Mouse (Mus musculus): ENCODE measurements around the gene Rrp9. TPM values are rescaled to one million over a fixed set of nuclear protein-coding genes. Genes with fewer than 3 reads are reported as not detected.
A peak's percentile ranks its signal among the peaks of the same experiment; 100 is the strongest.

Rrp9 gene
- polyA plus RNA-seq, 1 experiment from 2014 or later: 58.5 TPM

DNA sequence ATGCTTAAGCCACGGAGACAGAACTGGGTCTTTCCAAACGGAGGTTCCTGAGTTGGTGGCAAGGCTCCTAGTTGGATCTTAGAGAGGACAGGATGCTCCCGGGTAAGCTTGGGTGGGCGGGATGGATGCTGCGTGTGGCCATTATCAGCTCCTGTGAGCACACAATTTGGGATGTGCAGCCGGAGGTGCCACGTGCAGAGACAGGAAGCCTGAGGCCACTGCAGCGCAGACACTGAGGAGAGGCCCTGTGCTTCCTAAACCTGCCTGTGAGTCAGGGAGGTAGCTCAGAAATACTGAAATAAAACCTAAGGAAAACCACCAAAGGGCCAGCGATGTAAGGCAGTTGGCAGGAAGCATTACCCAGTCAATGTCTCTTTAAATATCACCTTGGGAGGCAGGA is 6.0 kb upstream of the Rrp9 start:
- H3K9me3 ChIP-seq (replicated peaks): no peaks in the 10 kb centered on the region
- no peak overlapping the region for H3K4me3 ChIP-seq
- H3K4me1 ChIP-seq: peaks cover 28% of the 10 kb centered on the region
- no peaks in the 10 kb centered on the region for H3K27me3 ChIP-seq
- no peak overlapping the region for H3K4me2 ChIP-seq
- H3K9ac ChIP-seq: no peak overlapping the region
- no peak for ATAC-seq
- no peaks in the 10 kb centered on the region for H3K36me3 ChIP-seq (ENCODE audit: poor library complexity, severe bottlenecking)
- no peak overlapping the region for H3K27ac ChIP-seq
- 72% methylated on average over 9 of the region's 9 CpGs for WGBS

- Histone ChIP-seq H3K27ac (no peak overlapping the region), H3K9me3 (replicated peaks) (no peaks in the 10 kb centered on the region), H3K4me2 (no peak overlapping the region), H3K27me3 (no peaks in the 10 kb centered on the region), H3K36me3 (ENCODE audit: poor library complexity, severe bottlenecking) (no peaks in the 10 kb centered on the region), H3K4me3 (no peak overlapping the region), H3K4me1 (peaks cover 20% of the 10 kb centered on the region), H3K9ac (no peak overlapping the region)
- 62% methylated on average over 14 of the region's 14 CpGs for WGBS
- ATAC-seq: no peak
Measured at GRCm38 (mm10) chr9:106470991-106471750, 4.6 kb upstream of the Rrp9 start.

GRCm38 (mm10) chr9:106471892-106472291 is 3.9 kb upstream of the Rrp9 start:
- ATAC-seq: no peak
- Histone ChIP-seq H3K9ac (no peak overlapping the region), H3K27ac (no peak overlapping the region), H3K4me3 (no peak overlapping the region), H3K36me3 (ENCODE audit: poor library complexity, severe bottlenecking) (no peaks in the 10 kb centered on the region), H3K9me3 (replicated peaks) (no peaks in the 10 kb centered on the region), H3K4me2 (no peak overlapping the region), H3K4me1 (peaks cover 22% of the 10 kb centered on the region), H3K27me3 (no peaks in the 10 kb centered on the region)
- WGBS: 17% methylated on average over 5 of the region's 5 CpGs

DNA sequence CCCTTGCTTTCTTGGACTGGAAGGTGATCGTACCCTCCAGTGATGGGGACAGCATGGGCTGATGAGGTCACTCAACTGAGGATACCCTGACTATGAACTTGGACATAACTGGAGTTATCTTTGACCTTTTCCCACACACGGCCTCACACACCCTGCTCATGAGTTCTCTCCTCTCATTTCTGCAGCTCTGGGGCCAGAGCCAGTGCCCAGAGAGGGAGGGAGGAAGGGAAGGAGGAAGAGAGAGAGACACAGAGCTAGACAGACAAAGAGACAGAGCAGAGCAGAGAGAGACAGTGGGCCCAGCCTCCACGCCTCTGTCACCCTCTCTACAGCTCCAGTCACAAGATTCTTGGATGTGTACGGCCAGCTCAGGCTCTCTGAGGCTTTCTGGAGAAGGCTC is 3.4 kb upstream of the Rrp9 start:
- 68% methylated on average over 4 of the region's 4 CpGs for WGBS
- ATAC-seq: no peak

DNA sequence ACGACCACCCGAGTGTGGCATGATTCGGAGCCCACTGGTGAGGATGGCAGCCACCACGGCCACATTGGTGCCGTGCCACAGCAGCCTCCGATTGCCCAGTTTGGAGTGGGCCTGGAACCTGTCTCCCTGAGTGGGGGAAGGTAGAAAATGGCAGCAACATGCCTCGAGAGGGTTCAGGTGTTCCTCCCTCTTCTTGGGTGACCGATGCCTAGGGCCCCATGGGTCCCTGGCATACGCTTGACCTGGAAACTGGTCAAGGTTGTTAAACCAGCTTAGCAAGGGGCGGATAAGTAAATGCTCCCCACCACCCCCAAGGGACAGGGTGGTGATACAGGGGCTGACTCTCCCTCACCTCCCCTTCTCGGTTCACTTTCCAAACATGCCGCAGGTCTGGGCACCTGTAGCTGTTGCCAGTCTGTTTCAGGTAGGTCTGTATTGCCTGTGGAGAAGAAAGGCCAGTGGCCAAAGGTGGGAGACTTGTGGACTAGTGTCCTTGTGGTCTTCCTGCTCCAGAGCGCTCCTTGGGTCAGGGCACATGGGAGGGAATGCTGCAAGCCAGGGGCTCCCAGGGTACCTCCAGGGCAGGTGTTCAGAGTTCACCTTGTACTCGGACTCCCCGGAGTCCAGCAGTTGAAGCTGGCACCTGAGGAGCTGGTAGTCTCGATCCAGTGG is 2.5 kb upstream of the Rrp9 start:
- Histone ChIP-seq H3K9me3 (replicated peaks) (no peaks in the 10 kb centered on the region), H3K27ac (no peak overlapping the region), H3K4me2 (no peak overlapping the region), H3K9ac (no peak overlapping the region), H3K36me3 (ENCODE audit: poor library complexity, severe bottlenecking) (no peaks in the 10 kb centered on the region), H3K4me1 (peaks cover 31% of the 10 kb centered on the region), H3K4me3 (no peak overlapping the region), H3K27me3 (no peaks in the 10 kb centered on the region)
- no peak for ATAC-seq
- 90% methylated on average over 16 of the region's 16 CpGs for WGBS

More for the DNA sequence above, 3.4 kb upstream of the Rrp9 start:
- no peak overlapping the region for H3K27ac ChIP-seq
- no peaks in the 10 kb centered on the region for H3K36me3 ChIP-seq (ENCODE audit: poor library complexity, severe bottlenecking)
- H3K9me3 ChIP-seq (replicated peaks): no peaks in the 10 kb centered on the region
- no peaks in the 10 kb centered on the region for H3K27me3 ChIP-seq
- no peak overlapping the region for H3K4me2 ChIP-seq
- no peak overlapping the region for H3K4me3 ChIP-seq
- H3K4me1 ChIP-seq: peaks cover 22% of the 10 kb centered on the region
- H3K9ac ChIP-seq: no peak overlapping the region

DNA sequence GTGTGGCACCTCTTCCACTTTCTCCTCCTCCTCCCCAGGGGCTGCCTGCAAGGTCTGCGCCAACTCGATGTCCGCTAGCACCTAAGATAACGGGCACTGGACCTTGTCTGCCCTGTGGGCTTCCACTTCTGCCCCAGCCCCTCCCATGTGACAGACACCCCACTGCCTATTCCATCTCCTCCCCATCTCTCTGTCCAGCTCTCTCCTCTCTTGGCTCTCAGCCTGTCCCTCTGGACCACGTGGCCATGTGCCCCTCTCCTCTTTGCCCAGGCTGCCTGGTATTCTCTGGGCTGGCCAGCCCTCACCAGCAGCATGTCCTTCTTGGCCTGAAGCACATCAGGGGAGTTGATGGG is 2.0 kb upstream of the Rrp9 start:
- Histone ChIP-seq H3K4me2 (no peak overlapping the region), H3K36me3 (ENCODE audit: poor library complexity, severe bottlenecking) (no peaks in the 10 kb centered on the region), H3K9ac (no peak overlapping the region; the same call in 1 of the 2 replicates), H3K9me3 (replicated peaks) (no peaks in the 10 kb centered on the region), H3K27ac (no peak overlapping the region), H3K4me1 (peaks cover 36% of the 10 kb centered on the region), H3K4me3 (no peak overlapping the region), H3K27me3 (no peaks in the 10 kb centered on the region)
- 79% methylated on average over 5 of the region's 5 CpGs for WGBS
- ATAC-seq: no peak

- no peaks in the 10 kb centered on the region for H3K27me3 ChIP-seq
- H3K27ac ChIP-seq: no peak overlapping the region
- H3K4me2 ChIP-seq: peak overlapping the region; percentile 22; the same call in 1 of the 2 replicates
- H3K36me3 ChIP-seq (ENCODE audit: poor library complexity, severe bottlenecking): 0 out of 2 replicates have a peak, but pooled peaks cover 3% of the 10 kb centered on the region
- 0 out of 2 replicates have a peak overlapping the region, but pooled peaks have one; percentile 2 for H3K9ac ChIP-seq
- H3K4me3 ChIP-seq: no peak overlapping the region
- WGBS: 5% methylated on average over 6 of the region's 6 CpGs
- ATAC-seq: no peak; the same call in 1 of the 2 replicates
- no peaks in the 10 kb centered on the region for H3K9me3 ChIP-seq (replicated peaks)
- H3K4me1 ChIP-seq: peaks cover 36% of the 10 kb centered on the region
Measured at GRCm38 (mm10) chr9:106474456-106474855, 1.3 kb upstream of the Rrp9 start.

- H3K4me3 ChIP-seq: no peak overlapping the region
- no peaks in the 10 kb centered on the region for H3K9me3 ChIP-seq (replicated peaks)
- H3K36me3 ChIP-seq (ENCODE audit: poor library complexity, severe bottlenecking): peaks cover 8% of the 10 kb centered on the region; the same call in 1 of the 2 replicates
- ATAC-seq: no peak
- no peak overlapping the region for H3K27ac ChIP-seq
- H3K4me1 ChIP-seq: peaks cover 36% of the 10 kb centered on the region
- no peak overlapping the region for H3K9ac ChIP-seq
- 61% methylated on average over 7 of the region's 7 CpGs for WGBS
- no peak overlapping the region for H3K4me2 ChIP-seq
- no peaks in the 10 kb centered on the region for H3K27me3 ChIP-seq
Measured at GRCm38 (mm10) chr9:106475046-106475445, 717 bp upstream of the Rrp9 start.

DNA sequence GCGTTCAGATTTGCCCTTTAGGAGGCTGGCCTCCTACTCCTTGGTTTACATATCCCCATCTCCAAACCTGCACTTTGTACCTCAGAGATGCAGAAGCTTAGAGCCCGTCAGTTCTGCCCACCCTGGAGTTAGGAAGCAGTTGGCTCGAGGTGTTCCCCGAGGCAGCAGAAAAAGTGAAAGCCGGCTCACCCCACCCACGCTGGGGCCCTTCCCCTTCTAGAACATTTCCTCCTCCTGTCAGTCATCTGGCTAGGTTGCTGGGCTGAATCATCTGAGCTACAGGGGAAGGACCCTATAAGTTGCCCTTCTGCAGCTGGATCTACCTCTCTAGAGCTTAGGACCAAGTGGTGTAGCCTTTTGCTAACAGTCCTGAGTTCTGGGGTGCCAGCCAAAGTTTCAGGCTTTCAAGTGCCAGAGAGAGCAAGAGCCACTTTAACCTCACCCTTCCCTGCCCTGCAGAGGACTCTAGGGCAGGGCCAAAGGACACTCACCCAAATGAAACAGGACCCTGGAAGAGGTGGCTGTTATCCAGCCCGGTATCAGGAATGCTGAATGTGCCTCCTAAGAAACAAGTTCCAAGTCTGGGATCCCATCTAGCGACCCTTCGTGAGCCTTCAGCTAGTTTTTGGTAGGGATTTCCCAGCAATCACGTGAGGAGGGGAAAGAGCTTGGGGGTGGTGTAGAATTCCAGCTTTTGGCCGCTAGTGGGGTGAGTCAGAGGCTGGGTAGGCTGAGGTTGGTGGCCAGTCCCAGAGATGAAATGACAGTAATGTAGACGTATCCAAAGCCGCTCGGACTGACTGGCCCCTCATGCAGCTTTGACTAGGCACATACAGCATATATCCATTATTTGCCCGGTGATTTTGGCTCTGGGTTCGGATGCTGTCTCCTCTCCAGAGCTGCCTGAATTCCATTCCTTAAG is 500 bp downstream of the Rrp9 start:
- H3K4me3 ChIP-seq: 0 out of 2 replicates have a peak overlapping the region, but pooled peaks have one; percentile 70
- WGBS: 33% methylated on average over 16 of the region's 16 CpGs
- peak overlapping the region; percentile 92 for H3K4me2 ChIP-seq
- no peaks in the 10 kb centered on the region for H3K27me3 ChIP-seq
- H3K36me3 ChIP-seq (ENCODE audit: poor library complexity, severe bottlenecking): peaks cover 21% of the 10 kb centered on the region
- peaks cover 36% of the 10 kb centered on the region for H3K4me1 ChIP-seq
- H3K9me3 ChIP-seq (replicated peaks): no peaks in the 10 kb centered on the region
- H3K27ac ChIP-seq: no peak overlapping the region
- peak overlapping the region; percentile 31; the same call in 1 of the 2 replicates for H3K9ac ChIP-seq
- no peak; the same call in 1 of the 2 replicates for ATAC-seq

GRCm38 (mm10) chr9:106476924-106477484 is 1.2 kb downstream of the Rrp9 start, which contains the start of gene Parp3:
Parp3 (minus strand) TSS chr9:106476949.
- peak within 1 kb of the TSS; percentile 92 for H3K4me2 ChIP-seq
- peak; percentile 98 for ATAC-seq
- peaks cover 34% of the 10 kb centered on the region for H3K4me1 ChIP-seq
- peak within 1 kb of the TSS; percentile 68 for H3K9ac ChIP-seq
- H3K27ac ChIP-seq: no peak within 1 kb of the TSS
- H3K36me3 ChIP-seq (ENCODE audit: poor library complexity, severe bottlenecking): peaks cover 28% of the 10 kb centered on the region
- peak within 1 kb of the TSS; percentile 70 for H3K4me3 ChIP-seq
- no peaks in the 10 kb centered on the region for H3K9me3 ChIP-seq (replicated peaks)
- under 1% methylated on average over 40 of the region's 41 CpGs for WGBS
- no peaks in the 10 kb centered on the region for H3K27me3 ChIP-seq

- Histone ChIP-seq H3K9ac (peak overlapping the region; percentile 68), H3K9me3 (replicated peaks) (no peaks in the 10 kb centered on the region), H3K4me2 (peak overlapping the region; percentile 92), H3K4me1 (peaks cover 34% of the 10 kb centered on the region), H3K27ac (no peak overlapping the region), H3K27me3 (no peaks in the 10 kb centered on the region), H3K36me3 (ENCODE audit: poor library complexity, severe bottlenecking) (peaks cover 32% of the 10 kb centered on the region), H3K4me3 (peak overlapping the region; percentile 70)
- ATAC-seq: no peak
- 6% methylated on average over 16 of the region's 16 CpGs for WGBS
Measured at GRCm38 (mm10) chr9:106477649-106478048, 1.9 kb downstream of the Rrp9 start.
